Mouse (Mus musculus): ENCODE measurements around the gene Gm5134. TPM values are rescaled to one million over a fixed set of nuclear protein-coding genes. Genes with fewer than 3 reads are reported as not detected.
"Not testable (repeated sequence)": the region's sequence is repeated elsewhere in the genome, so short reads cannot be mapped to it uniquely, and the experiment has no call there.

Gm5134 gene
- polyA plus RNA-seq, 1 experiment from 2014 or later, result not detected

DNA sequence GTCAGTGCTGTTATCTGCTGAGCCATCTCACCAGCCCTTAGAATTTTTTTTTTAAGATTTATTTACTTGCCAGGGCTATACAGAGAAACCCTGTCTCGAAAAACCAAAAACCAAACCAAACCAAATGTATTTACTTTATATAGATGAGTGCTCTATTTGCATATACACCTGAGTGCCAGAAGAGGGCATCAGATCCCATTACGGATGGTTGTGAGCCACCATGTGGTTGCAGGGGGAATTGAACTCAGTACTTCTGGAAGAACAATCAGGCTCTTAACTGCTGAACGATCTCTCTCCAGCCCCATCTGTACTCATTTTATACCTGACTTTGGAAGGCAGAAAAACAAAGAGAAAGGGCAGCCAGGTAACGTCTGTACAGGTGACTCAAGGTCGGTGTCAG lies 20.9 kb downstream of the Gm5134 start:
- ATAC-seq (ENCODE audit: insufficient read depth, low FRiP score, low read depth), result no peak
- H3K4me3 ChIP-seq (replicated peaks), result no peak overlapping the region
- no peaks in the 10 kb centered on the region for H3K4me1 ChIP-seq
- no peaks in the 10 kb centered on the region for H3K9me3 ChIP-seq
- H3K36me3 ChIP-seq, result no peaks in the 10 kb centered on the region
- H3K27ac ChIP-seq, result no peak overlapping the region
- 68% methylated on average over 5 of the region's 5 CpGs for WGBS
- H3K4me2 ChIP-seq, result no peak overlapping the region
- no peak overlapping the region for H3K9ac ChIP-seq
- no peaks in the 10 kb centered on the region for H3K27me3 ChIP-seq (replicated peaks)

DNA sequence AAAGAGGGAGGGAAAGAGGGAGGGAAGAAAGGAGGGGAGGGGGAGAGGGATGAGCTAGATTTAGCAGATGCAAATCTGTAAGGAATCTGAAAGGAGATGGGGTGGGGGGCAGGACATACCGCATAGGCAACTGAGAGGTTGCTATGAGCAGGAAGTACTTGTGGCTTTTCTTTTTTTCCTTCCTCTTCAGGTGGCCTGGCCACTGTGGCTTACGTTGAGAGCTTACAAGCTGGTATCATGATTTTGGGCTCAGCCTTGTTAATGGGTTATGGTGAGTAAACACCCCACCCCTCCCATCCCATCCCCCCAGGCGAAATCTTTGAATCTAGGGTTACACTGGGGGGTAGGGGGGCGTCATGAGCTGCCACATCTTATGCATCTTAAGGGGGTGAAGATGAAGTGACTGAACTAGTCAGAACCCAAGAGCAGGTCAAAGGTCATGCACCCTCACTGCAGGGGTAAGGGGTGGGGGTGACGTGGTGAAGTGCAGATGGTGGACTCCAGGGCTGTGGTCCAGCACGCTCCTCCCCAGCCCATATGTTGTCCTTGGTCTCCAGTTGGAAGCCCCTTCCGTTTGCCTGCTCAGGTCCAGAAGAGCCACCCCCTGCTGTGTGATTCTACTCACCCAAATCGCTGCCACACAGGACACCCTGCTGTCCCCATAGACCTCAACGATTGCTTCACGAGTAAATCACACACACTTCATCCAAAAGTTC lies 24.0 kb downstream of the Gm5134 start:
- ATAC-seq (ENCODE audit: insufficient read depth, low FRiP score, low read depth), result no peak
- H3K4me1 ChIP-seq, result no peaks in the 10 kb centered on the region
- H3K9ac ChIP-seq, result no peak overlapping the region
- no peak overlapping the region for H3K27ac ChIP-seq
- 48% methylated on average over 10 of the region's 10 CpGs for WGBS
- H3K27me3 ChIP-seq (replicated peaks), result no peaks in the 10 kb centered on the region
- no peaks in the 10 kb centered on the region for H3K36me3 ChIP-seq
- no peak overlapping the region for H3K4me3 ChIP-seq (replicated peaks)
- H3K4me2 ChIP-seq, result no peak overlapping the region
- H3K9me3 ChIP-seq, result no peaks in the 10 kb centered on the region

DNA sequence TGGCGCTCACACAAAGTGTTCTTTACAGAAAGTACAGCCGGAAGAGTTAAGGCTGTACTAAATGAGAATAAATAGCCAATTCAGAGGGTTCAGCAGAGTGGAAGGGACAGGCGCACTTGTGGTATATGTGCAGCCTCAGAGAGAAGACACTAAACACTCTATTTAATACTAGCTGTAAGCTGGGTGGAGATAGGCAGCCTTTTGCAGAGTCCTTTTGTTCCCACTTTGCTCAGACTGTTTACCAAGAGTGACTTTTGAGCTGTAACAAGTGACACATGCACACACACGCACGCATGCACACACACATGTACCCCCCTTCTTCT lies 24.5 kb downstream of the Gm5134 start:
- no peaks in the 10 kb centered on the region for H3K27me3 ChIP-seq (replicated peaks)
- no peaks in the 10 kb centered on the region for H3K4me1 ChIP-seq
- no peak overlapping the region for H3K27ac ChIP-seq
- H3K9ac ChIP-seq, result no peak overlapping the region
- no peak for ATAC-seq (ENCODE audit: insufficient read depth, low FRiP score, low read depth)
- no peaks in the 10 kb centered on the region for H3K9me3 ChIP-seq
- H3K4me2 ChIP-seq, result no peak overlapping the region
- no peaks in the 10 kb centered on the region for H3K36me3 ChIP-seq
- no peak overlapping the region for H3K4me3 ChIP-seq (replicated peaks)
- 81% methylated on average over 5 of the region's 5 CpGs for WGBS

DNA sequence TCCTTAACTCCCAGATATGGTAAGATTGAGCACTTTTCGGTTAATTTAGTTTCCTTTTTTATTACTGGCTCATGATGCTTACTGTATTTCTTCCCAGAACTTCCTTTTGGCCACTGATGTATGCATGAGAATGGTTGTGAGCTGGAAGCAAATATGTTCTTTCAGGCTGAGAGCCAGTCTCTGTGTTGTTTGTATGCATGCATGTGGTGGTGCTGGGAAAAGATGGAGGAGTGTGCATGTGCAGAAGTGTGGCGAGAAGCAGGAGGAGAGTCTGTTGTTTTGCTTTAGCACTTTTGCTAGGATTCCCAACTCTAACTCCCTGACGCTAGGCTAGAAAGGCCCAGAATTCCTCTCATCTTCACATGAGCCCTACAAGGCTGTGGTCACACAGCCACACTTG lies 25.1 kb downstream of the Gm5134 start:
- Histone ChIP-seq H3K36me3 (no peaks in the 10 kb centered on the region), H3K9me3 (no peaks in the 10 kb centered on the region), H3K9ac (no peak overlapping the region), H3K4me3 (replicated peaks) (no peak overlapping the region), H3K27me3 (replicated peaks) (no peaks in the 10 kb centered on the region), H3K4me2 (no peak overlapping the region), H3K27ac (no peak overlapping the region), H3K4me1 (no peaks in the 10 kb centered on the region)
- ATAC-seq (ENCODE audit: insufficient read depth, low FRiP score, low read depth), result no peak
- 84% methylated on average over 3 of the region's 3 CpGs for WGBS

DNA sequence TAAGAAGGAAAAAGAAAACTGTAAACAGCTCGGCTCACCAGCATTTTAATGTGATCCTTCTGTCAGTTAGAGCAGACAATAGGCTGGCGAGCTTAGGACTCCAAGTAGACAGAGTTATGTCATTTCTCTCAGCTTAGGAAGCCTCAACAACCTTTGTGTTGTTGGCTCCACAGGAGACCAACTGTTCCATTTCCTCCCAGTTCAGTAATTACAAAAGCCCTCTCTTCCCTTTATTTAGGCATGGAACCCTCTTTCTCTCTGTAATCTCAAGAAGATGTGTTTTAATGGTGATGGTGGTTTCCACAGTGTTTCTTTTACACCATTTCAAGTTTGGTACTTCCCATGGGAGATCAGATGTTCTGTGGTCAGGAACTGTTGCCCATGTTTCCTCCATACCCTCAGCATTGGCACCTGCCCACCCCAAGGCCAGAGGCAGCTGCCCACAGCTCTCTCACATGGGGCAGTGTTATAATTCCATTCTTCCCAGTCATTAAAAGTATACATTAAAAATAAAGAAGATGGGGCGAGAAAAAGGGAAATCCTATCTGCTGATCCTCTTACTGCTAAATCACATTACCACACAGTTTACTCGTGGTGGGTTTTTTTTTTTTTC lies 36.2 kb downstream of the Gm5134 start:
- H3K9ac ChIP-seq, result no peak overlapping the region

DNA sequence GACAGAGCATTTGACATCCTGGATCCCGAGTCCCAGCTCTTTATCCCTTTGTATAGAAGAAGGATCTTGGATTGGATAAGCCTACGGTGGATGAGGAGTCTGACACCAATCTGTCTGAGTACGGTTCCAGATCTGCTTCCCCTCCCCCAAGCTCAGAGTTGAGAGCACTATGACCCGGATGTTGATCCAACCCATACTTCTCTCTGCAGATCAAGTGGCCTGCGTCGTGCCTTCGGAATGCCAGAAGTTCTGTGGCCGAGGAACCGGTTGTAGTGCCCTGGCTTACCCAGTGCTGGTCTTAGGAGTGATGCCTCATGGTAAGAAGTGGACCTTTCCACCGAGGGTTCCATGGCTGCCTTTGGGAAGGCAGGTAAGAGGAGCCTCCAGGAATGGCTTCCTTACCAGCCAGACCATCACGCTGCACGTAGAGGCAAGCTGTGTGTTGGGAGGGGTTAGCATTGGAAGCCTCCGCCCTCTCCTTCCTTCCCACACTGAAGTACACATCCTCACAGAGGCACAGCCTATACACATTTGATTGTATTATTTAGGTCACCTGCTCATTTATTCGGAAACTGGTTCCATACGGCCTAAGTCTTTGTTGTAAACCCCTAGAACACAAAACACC lies 39.4 kb downstream of the Gm5134 start:
- no peak overlapping the region for H3K27ac ChIP-seq
- WGBS, result 81% methylated on average over 15 of the region's 15 CpGs

More for the DNA sequence above, 36.2 kb downstream of the Gm5134 start:
- H3K27ac ChIP-seq, result no peak overlapping the region
- no peak overlapping the region for H3K4me2 ChIP-seq
- H3K9me3 ChIP-seq, result no peaks in the 10 kb centered on the region
- no peak overlapping the region for H3K4me3 ChIP-seq (replicated peaks)
- no peaks in the 10 kb centered on the region for H3K36me3 ChIP-seq
- no peaks in the 10 kb centered on the region for H3K4me1 ChIP-seq
- ATAC-seq (ENCODE audit: insufficient read depth, low FRiP score, low read depth), result no peak
- 66% methylated on average over 4 of the region's 4 CpGs for WGBS
- no peaks in the 10 kb centered on the region for H3K27me3 ChIP-seq (replicated peaks)

DNA sequence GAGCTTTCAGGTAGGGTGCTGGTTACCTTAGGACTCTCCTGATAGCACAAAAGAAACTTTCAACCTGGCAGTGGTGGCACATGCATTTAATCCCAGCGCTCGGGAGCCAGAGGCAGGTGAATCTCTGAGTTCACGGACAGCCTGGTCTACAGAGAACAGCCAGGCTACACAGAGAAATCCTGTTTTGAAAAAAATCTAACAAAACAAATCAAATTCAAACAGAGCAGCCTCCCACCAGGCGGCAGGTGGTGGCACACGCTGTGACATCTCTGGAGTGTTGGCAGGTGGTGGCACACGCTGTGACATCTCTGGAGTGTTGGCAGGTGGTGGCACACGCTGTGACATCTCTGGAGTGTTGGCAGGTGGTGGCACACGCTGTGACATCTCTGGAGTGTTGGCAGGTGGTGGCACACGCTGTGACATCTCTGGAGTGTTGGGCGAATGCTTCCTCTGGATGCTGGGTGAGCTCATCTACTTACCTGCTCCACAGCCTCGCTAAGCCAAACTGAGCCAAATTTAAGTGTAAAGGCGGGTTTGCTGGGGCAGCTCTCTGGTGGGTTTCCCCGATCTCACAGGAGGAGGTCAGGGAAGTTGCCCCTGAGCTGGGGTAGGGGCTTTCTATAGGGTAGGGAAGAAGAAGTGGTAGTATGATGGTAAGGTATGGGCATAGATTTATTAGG lies 40.4 kb downstream of the Gm5134 start:
- H3K4me1 ChIP-seq; H3K36me3 ChIP-seq; ATAC-seq (ENCODE audit: insufficient read depth, low FRiP score, low read depth); H3K27me3 ChIP-seq (replicated peaks); H3K4me3 ChIP-seq (replicated peaks); H3K27ac ChIP-seq; H3K9me3 ChIP-seq; H3K4me2 ChIP-seq; H3K9ac ChIP-seq: not testable (repeated sequence)
- 82% methylated on average over 13 of the region's 13 CpGs for WGBS

More for the DNA sequence above, 39.4 kb downstream of the Gm5134 start:
- Histone ChIP-seq H3K4me2 (no peak overlapping the region), H3K4me1 (no peaks in the 10 kb centered on the region), H3K27me3 (replicated peaks) (no peaks in the 10 kb centered on the region), H3K36me3 (no peaks in the 10 kb centered on the region), H3K9ac (no peak overlapping the region), H3K4me3 (replicated peaks) (no peak overlapping the region), H3K9me3 (no peaks in the 10 kb centered on the region)
- ATAC-seq (ENCODE audit: insufficient read depth, low FRiP score, low read depth), result no peak

DNA sequence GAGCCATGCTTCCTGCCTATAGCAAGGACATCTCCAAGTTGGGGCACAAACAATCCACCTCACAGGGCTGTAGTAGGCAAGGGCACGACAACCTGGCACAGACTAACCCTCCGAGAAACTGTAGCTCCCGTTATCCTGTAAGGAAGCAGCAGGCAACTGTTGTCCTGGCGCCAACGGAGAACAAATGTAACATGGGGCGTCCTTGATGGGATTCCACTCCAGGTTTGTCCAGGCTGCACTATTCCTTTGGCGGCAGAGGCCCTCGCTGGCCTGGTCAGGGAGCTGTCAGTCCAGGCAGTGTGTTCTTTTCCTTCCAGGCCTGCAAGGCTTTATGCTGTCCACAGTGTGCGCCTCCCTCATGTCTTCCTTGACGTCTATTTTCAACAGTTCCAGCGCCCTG lies 41.1 kb downstream of the Gm5134 start:
- Histone ChIP-seq H3K4me2 (no peak overlapping the region), H3K36me3 (no peaks in the 10 kb centered on the region), H3K27me3 (replicated peaks) (no peaks in the 10 kb centered on the region), H3K4me3 (replicated peaks) (no peak overlapping the region), H3K9ac (no peak overlapping the region), H3K27ac (no peak overlapping the region), H3K9me3 (no peaks in the 10 kb centered on the region), H3K4me1 (no peaks in the 10 kb centered on the region)
- 81% methylated on average over 11 of the region's 11 CpGs for WGBS
- no peak for ATAC-seq (ENCODE audit: insufficient read depth, low FRiP score, low read depth)

DNA sequence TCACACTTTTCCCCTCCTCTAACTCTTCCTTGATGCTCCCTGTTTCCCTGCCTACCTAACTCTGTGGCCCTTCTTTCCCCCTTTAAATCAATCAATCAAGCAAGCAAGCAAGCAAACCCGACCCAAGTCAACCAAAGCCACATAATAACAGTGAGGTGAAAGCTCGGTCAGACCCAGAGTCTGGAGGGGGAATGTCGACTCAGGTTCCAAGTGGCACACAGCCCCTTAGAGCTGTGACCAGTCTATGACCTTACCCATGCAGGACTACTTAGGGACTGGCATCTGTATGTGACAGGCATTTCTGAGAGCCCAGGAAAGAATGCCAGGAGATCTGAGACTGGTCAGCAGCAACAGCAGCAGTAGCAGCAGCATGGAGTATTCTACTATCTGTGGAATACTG lies 42.0 kb downstream of the Gm5134 start:
- Histone ChIP-seq H3K9ac (no peak overlapping the region), H3K4me2 (no peak overlapping the region), H3K36me3 (no peaks in the 10 kb centered on the region), H3K4me1 (no peaks in the 10 kb centered on the region), H3K27ac (no peak overlapping the region), H3K4me3 (replicated peaks) (no peak overlapping the region), H3K9me3 (no peaks in the 10 kb centered on the region), H3K27me3 (replicated peaks) (no peaks in the 10 kb centered on the region)
- WGBS, result 23% methylated on average over 3 of the region's 3 CpGs
- ATAC-seq (ENCODE audit: insufficient read depth, low FRiP score, low read depth), result no peak

DNA sequence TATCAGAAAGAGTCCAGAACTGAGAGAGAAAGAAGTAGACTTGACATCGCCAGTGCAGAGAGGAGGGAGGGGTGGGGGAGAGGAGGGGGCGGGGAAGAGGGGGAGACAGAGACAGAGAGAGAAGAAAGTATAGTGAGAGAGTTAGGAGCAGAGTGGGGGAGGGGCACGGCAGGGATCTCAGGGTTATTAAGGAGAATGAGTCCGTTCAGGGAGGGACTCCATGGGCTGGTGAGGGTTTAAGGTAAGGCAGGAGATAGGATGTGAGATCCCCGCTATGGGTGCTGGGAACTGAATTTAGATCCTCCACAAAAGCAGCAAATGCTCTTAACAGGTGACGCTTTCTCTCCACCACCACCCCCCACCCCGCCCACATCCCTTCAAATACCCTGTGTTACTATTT lies 46.8 kb downstream of the Gm5134 start:
- ATAC-seq (ENCODE audit: insufficient read depth, low FRiP score, low read depth), result no peak
- WGBS, result 26% methylated on average over 7 of the region's 7 CpGs
- H3K36me3 ChIP-seq, result no peaks in the 10 kb centered on the region
- no peaks in the 10 kb centered on the region for H3K4me1 ChIP-seq
- H3K9me3 ChIP-seq, result no peaks in the 10 kb centered on the region
- H3K4me2 ChIP-seq, result no peak overlapping the region
- H3K9ac ChIP-seq, result no peak overlapping the region
- no peaks in the 10 kb centered on the region for H3K27me3 ChIP-seq (replicated peaks)
- H3K4me3 ChIP-seq (replicated peaks), result no peak overlapping the region
- H3K27ac ChIP-seq, result no peak overlapping the region

DNA sequence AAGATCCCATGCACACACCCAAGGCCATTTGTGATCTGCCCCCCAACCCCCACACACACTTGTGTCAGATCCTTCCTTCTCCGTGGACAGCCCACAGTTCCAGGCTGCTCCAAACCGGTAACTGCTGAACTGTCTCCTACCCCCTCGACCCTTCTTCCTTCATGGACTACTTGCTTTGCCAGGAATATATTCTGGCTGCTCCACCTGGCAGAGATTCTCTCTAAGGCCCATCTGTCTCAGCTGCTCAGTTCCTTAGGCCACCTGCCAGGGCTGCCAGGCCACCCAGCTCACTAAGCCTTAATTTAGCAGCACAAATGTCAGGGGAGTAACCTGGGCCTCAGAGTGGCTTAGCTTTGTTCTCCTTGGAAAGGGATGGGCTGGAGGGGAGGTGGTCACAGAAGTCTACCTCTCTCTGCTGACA lies 47.8 kb downstream of the Gm5134 start:
- no peak overlapping the region for H3K9ac ChIP-seq
- no peaks in the 10 kb centered on the region for H3K4me1 ChIP-seq
- H3K27me3 ChIP-seq (replicated peaks), result no peaks in the 10 kb centered on the region
- no peaks in the 10 kb centered on the region for H3K36me3 ChIP-seq
- no peak for ATAC-seq (ENCODE audit: insufficient read depth, low FRiP score, low read depth)
- WGBS, result 20% methylated on average over 3 of the region's 3 CpGs
- H3K4me3 ChIP-seq (replicated peaks), result no peak overlapping the region
- H3K4me2 ChIP-seq, result no peak overlapping the region
- no peaks in the 10 kb centered on the region for H3K9me3 ChIP-seq
- no peak overlapping the region for H3K27ac ChIP-seq

DNA sequence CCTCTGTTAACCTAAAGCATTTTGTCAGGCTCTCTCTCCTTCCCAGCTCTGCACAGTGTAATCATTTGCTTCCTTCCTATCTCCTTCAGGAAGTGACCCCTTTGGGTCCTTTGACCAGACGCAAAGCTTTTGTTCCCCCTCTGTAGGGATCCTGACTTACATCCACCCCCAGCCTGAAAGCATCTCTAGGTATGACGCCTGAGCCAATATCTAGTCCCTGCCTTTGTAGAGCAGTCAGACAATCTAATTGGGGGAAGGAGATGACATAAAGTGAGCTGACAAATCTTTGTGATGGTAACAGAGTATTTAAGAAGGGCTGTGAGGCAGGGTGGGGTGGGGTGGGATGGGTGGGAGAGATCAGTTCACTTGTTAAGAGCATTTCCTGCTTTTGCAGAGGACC lies 48.3 kb downstream of the Gm5134 start:
- ATAC-seq (ENCODE audit: insufficient read depth, low FRiP score, low read depth), result no peak
- WGBS, result 49% methylated on average over 2 of the region's 2 CpGs

More for the DNA sequence above, 48.3 kb downstream of the Gm5134 start:
- no peak overlapping the region for H3K27ac ChIP-seq
- H3K36me3 ChIP-seq, result no peaks in the 10 kb centered on the region
- H3K9ac ChIP-seq, result no peak overlapping the region
- no peak overlapping the region for H3K4me3 ChIP-seq (replicated peaks)
- H3K27me3 ChIP-seq (replicated peaks), result no peaks in the 10 kb centered on the region
- no peaks in the 10 kb centered on the region for H3K9me3 ChIP-seq
- no peaks in the 10 kb centered on the region for H3K4me1 ChIP-seq
- H3K4me2 ChIP-seq, result no peak overlapping the region
